Mouse (Mus musculus) embryonic facial prominence, embryonic 15.5 days (tissue): ENCODE measurements at regions not wholly inside any gene's neighbourhood (a gene's known extent, or its start where the extent isn't known, plus 50 kb on each side); places are given as distances from the start of the nearest gene placed in this dataset.

ENCODE experiments used
- ATAC-seq: fragments of 200-750 bp; cut with Nextera tagmentation; 2 replicates; pipeline ENCODE4 v1.8.0; 2017; ENCODE audit warnings: low read depth, moderate TSS enrichment; ENCODE audit not compliant: insufficient number of reproducible peaks, low FRiP score, low TSS enrichment
- H3K27ac ChIP-seq: fragments of 300-500 bp; sonication (generic); replicated peaks from 2 replicates; pipeline ENCODE4 v1.5.1; 2015; ENCODE audit warnings: mild to moderate bottlenecking, inconsistent platforms
- H3K27me3 ChIP-seq: fragments of 300-500 bp; sonication (generic); 2 replicates; pipeline ENCODE4 v1.6.1; 2015; ENCODE audit warnings: inconsistent platforms
- H3K36me3 ChIP-seq: fragments of 300-500 bp; sonication (generic); 2 replicates; pipeline ENCODE4 v1.6.1; 2015; ENCODE audit warnings: mild to moderate bottlenecking, inconsistent platforms
- H3K4me1 ChIP-seq: fragments of 300-500 bp; sonication (generic); 2 replicates; pipeline ENCODE4 v1.6.1; 2015; ENCODE audit warnings: inconsistent platforms
- H3K4me2 ChIP-seq: fragments of 300-500 bp; sonication (generic); replicated peaks from 2 replicates; pipeline ENCODE4 v1.6.1; 2015; ENCODE audit warnings: mild to moderate bottlenecking, inconsistent platforms
- H3K4me3 ChIP-seq: fragments of 300-500 bp; sonication (generic); replicated peaks from 2 replicates; pipeline ENCODE4 v1.5.1; 2015; ENCODE audit warnings: mild to moderate bottlenecking, inconsistent platforms
- H3K9ac ChIP-seq: fragments of 300-500 bp; sonication (generic); 2 replicates; pipeline ENCODE4 v1.6.1; 2015; ENCODE audit warnings: inconsistent platforms
- H3K9me3 ChIP-seq: fragments of 300-500 bp; sonication (generic); replicated peaks from 2 replicates; pipeline ENCODE4 v1.6.1; 2016; ENCODE audit warnings: inconsistent platforms
- WGBS: fragments of 180-500 bp; shearing (Covaris S2); methylation state at CpG from one replicate; pipeline ENCODE4 v1.1.7; 2015; 5-methylcytosine and 5-hydroxymethylcytosine counted together

- 71% methylated on average over 7 of the region's 7 CpGs for whole genome bisulfite sequencing
- Histone ChIP-seq H3K4me3 (no peak overlapping the region), H3K27ac (no peak overlapping the region), H3K36me3 (no peaks in the 10 kb centered on the region), H3K4me1 (peaks cover 4% of the 10 kb centered on the region; the same call in 1 of the 2 replicates), H3K27me3 (no peaks in the 10 kb centered on the region), H3K9ac (no peak overlapping the region), H3K4me2 (no peak overlapping the region), H3K9me3 (no peaks in the 10 kb centered on the region)
- no peak for ATAC-seq
These were observed 120.8 kb upstream of the Klf3 start for GRCm38 (mm10) chr5:64682326-64682845.

- no peak overlapping the region for H3K9ac ChIP-seq
- WGBS: 86% methylated on average over 4 of the region's 4 CpGs
- H3K27me3 ChIP-seq: no peaks in the 10 kb centered on the region
- H3K27ac ChIP-seq: no peak overlapping the region
- no peak for ATAC-seq
- H3K4me1 ChIP-seq: peaks cover 4% of the 10 kb centered on the region; the same call in 1 of the 2 replicates
- no peaks in the 10 kb centered on the region for H3K36me3 ChIP-seq
- H3K4me2 ChIP-seq: no peak overlapping the region
- H3K9me3 ChIP-seq: no peaks in the 10 kb centered on the region
- no peak overlapping the region for H3K4me3 ChIP-seq
These were observed 119.8 kb upstream of the Klf3 start for GRCm38 (mm10) chr5:64683419-64683818.

- whole genome bisulfite sequencing: 73% methylated on average over 5 of the region's 5 CpGs
- Histone ChIP-seq H3K4me3 (no peak overlapping the region), H3K4me2 (no peak overlapping the region), H3K27ac (no peak overlapping the region), H3K36me3 (no peaks in the 10 kb centered on the region), H3K4me1 (peaks cover 4% of the 10 kb centered on the region; the same call in 1 of the 2 replicates), H3K9ac (no peak overlapping the region), H3K9me3 (no peaks in the 10 kb centered on the region), H3K27me3 (no peaks in the 10 kb centered on the region)
- no peak for ATAC-seq
These were observed 118.9 kb upstream of the Klf3 start for GRCm38 (mm10) chr5:64684275-64684674.

- no peak for ATAC-seq
- H3K9me3 ChIP-seq: no peaks in the 10 kb centered on the region
- H3K4me3 ChIP-seq: no peak overlapping the region
- no peaks in the 10 kb centered on the region for H3K36me3 ChIP-seq
- 87% methylated on average over 7 of the region's 7 CpGs for WGBS
- H3K27ac ChIP-seq: no peak overlapping the region
- H3K4me1 ChIP-seq: no peaks in the 10 kb centered on the region
- H3K4me2 ChIP-seq: no peak overlapping the region
- H3K27me3 ChIP-seq: no peaks in the 10 kb centered on the region
- no peak overlapping the region for H3K9ac ChIP-seq
These were observed 113.0 kb upstream of the Klf3 start for GRCm38 (mm10) chr5:64690148-64690547.

GRCm38 (mm10) chr5:64691406-64692100 is 111.6 kb upstream of the Klf3 start:
- 90% methylated on average over 8 of the region's 8 CpGs for WGBS
- Histone ChIP-seq H3K4me3 (no peak overlapping the region), H3K4me2 (no peak overlapping the region), H3K27ac (no peak overlapping the region), H3K36me3 (no peaks in the 10 kb centered on the region), H3K9me3 (no peaks in the 10 kb centered on the region), H3K27me3 (no peaks in the 10 kb centered on the region), H3K9ac (no peak overlapping the region), H3K4me1 (no peaks in the 10 kb centered on the region)
- no peak for ATAC-seq

- Histone ChIP-seq H3K9ac (no peak overlapping the region), H3K27me3 (no peaks in the 10 kb centered on the region), H3K36me3 (no peaks in the 10 kb centered on the region), H3K4me2 (no peak overlapping the region), H3K4me3 (no peak overlapping the region), H3K9me3 (no peaks in the 10 kb centered on the region), H3K4me1 (no peaks in the 10 kb centered on the region), H3K27ac (no peak overlapping the region)
- 93% methylated on average over 11 of the region's 11 CpGs for WGBS
- ATAC-seq: no peak
These were observed 110.9 kb upstream of the Klf3 start for GRCm38 (mm10) chr5:64692335-64692734.

- Histone ChIP-seq H3K9ac (no peak overlapping the region), H3K27ac (no peak overlapping the region), H3K4me3 (no peak overlapping the region), H3K9me3 (no peaks in the 10 kb centered on the region), H3K27me3 (no peaks in the 10 kb centered on the region), H3K4me2 (no peak overlapping the region), H3K4me1 (no peaks in the 10 kb centered on the region), H3K36me3 (no peaks in the 10 kb centered on the region)
- WGBS: 79% methylated on average over 8 of the region's 8 CpGs
- no peak for ATAC-seq
These were observed 109.6 kb upstream of the Klf3 start for GRCm38 (mm10) chr5:64693616-64694015.

- ATAC-seq: no peak
- H3K27ac ChIP-seq: no peak overlapping the region
- no peaks in the 10 kb centered on the region for H3K36me3 ChIP-seq
- no peak overlapping the region for H3K4me3 ChIP-seq
- no peak overlapping the region for H3K9ac ChIP-seq
- WGBS: 66% methylated on average over 8 of the region's 8 CpGs
- H3K27me3 ChIP-seq: no peaks in the 10 kb centered on the region
- H3K4me1 ChIP-seq: no peaks in the 10 kb centered on the region
- H3K9me3 ChIP-seq: no peaks in the 10 kb centered on the region
- no peak overlapping the region for H3K4me2 ChIP-seq
These were observed 108.6 kb upstream of the Klf3 start for GRCm38 (mm10) chr5:64694606-64695005.

- 90% methylated on average over 14 of the region's 14 CpGs for WGBS
- no peaks in the 10 kb centered on the region for H3K27me3 ChIP-seq
- H3K4me1 ChIP-seq: peaks cover under 1% of the 10 kb centered on the region
- H3K27ac ChIP-seq: no peak overlapping the region
- H3K4me2 ChIP-seq: no peak overlapping the region
- H3K4me3 ChIP-seq: no peak overlapping the region
- H3K36me3 ChIP-seq: no peaks in the 10 kb centered on the region
- H3K9ac ChIP-seq: no peak overlapping the region
- H3K9me3 ChIP-seq: no peaks in the 10 kb centered on the region
- no peak for ATAC-seq
These were observed 107.1 kb upstream of the Klf3 start for GRCm38 (mm10) chr5:64696099-64696498.

- H3K9ac ChIP-seq: no peak overlapping the region
- 86% methylated on average over 5 of the region's 5 CpGs for WGBS
- H3K9me3 ChIP-seq: no peaks in the 10 kb centered on the region
These were observed 105.7 kb upstream of the Klf3 start for GRCm38 (mm10) chr5:64697466-64697865.

GRCm38 (mm10) chr5:64698458-64699116 is 104.6 kb upstream of the Klf3 start:
- Histone ChIP-seq H3K36me3 (no peaks in the 10 kb centered on the region), H3K27me3 (no peaks in the 10 kb centered on the region), H3K9ac (no peak overlapping the region), H3K4me2 (no peak overlapping the region), H3K4me3 (no peak overlapping the region), H3K27ac (no peak overlapping the region), H3K4me1 (peaks cover 22% of the 10 kb centered on the region), H3K9me3 (no peaks in the 10 kb centered on the region)
- 75% methylated on average over 6 of the region's 6 CpGs for WGBS
- no peak for ATAC-seq

More at GRCm38 (mm10) chr5:64697466-64697865, 105.7 kb upstream of the Klf3 start:
- Histone ChIP-seq H3K27me3 (no peaks in the 10 kb centered on the region), H3K4me3 (no peak overlapping the region), H3K36me3 (no peaks in the 10 kb centered on the region), H3K27ac (no peak overlapping the region), H3K4me2 (no peak overlapping the region), H3K4me1 (peaks cover 13% of the 10 kb centered on the region)
- ATAC-seq: no peak
